Mouse (Mus musculus): Measurements from ENCODE around the gene Cbr2. TPM values are rescaled to one million over a fixed set of nuclear protein-coding genes. Genes with fewer than 3 reads are reported as not detected.

The Cbr2 gene
- polyA plus RNA-seq, 1 experiment from 2014 or later: 0.32 TPM

DNA sequence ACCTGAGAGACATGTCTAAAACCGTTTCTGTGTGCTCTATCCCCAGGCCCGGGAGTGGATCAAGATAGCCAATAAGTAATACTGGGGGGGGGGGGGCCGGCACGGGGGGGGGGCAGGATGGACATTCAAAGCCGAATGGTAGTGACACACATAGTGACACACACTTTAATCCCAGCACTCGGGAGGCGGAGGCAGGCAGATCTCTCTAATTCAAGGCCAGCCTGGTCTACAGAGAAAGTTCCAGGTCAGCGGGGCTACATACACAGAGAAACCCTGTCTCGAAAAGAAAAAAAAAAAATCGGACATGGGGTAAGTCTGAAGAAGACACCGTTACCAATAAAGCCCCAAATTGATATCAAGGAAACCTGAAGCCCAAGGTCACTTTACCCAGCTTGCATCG is 4.3 kb downstream of the Cbr2 start:
- Histone ChIP-seq H3K4me3 (ENCODE audit: low read depth, low read length) (no peak overlapping the region), H3K9ac (ENCODE audit: low read depth, low read length) (no peak overlapping the region), H3K4me1 (replicated peaks; ENCODE audit: control insufficient read depth, insufficient read depth, low read length) (peaks cover 7% of the 10 kb centered on the region; the same call in 1 of the 2 replicates), H3K4me2 (peak overlapping the region; percentile 92; the same call in 1 of the 2 replicates), H3K36me3 (ENCODE audit: control insufficient read depth, insufficient read depth, low read length) (no peaks in the 10 kb centered on the region), H3K9me3 (ENCODE audit: control insufficient read depth, low read length) (no peaks in the 10 kb centered on the region), H3K27me3 (replicated peaks; ENCODE audit: control insufficient read depth, insufficient read depth, low read length) (peaks cover 12% of the 10 kb centered on the region), H3K27ac (ENCODE audit: low read depth, low read length) (no peak overlapping the region)
- ATAC-seq (replicated peaks; ENCODE audit: low FRiP score): no peak
- 58% methylated on average over 12 of the region's 12 CpGs for WGBS
- no peak for DNase-seq (ENCODE audit: low spot score)

GRCm38 (mm10) chr11:120727169-120727527 is 4.8 kb downstream of the Cbr2 start, which contains the start of gene Dcxr:
TSS of gene Dcxr (minus strand) at chr11:120727281.
- Histone ChIP-seq H3K9me3 (ENCODE audit: control insufficient read depth, low read length) (no peaks in the 10 kb centered on the region), H3K4me2 (peak within 1 kb of the TSS; percentile 92), H3K27ac (ENCODE audit: low read depth, low read length) (0 out of 2 replicates have a peak within 1 kb of the TSS, but pooled peaks have one; percentile 22), H3K27me3 (replicated peaks; ENCODE audit: control insufficient read depth, insufficient read depth, low read length) (peaks cover 16% of the 10 kb centered on the region), H3K4me1 (replicated peaks; ENCODE audit: control insufficient read depth, insufficient read depth, low read length) (peaks cover 9% of the 10 kb centered on the region; the same call in 1 of the 2 replicates), H3K4me3 (ENCODE audit: low read depth, low read length) (peak within 1 kb of the TSS; percentile 63), H3K9ac (ENCODE audit: low read depth, low read length) (peak within 1 kb of the TSS; percentile 65), H3K36me3 (ENCODE audit: control insufficient read depth, insufficient read depth, low read length) (no peaks in the 10 kb centered on the region)
- DNase-seq (ENCODE audit: low spot score): peak; percentile 85
- peak; percentile 91 for ATAC-seq (replicated peaks; ENCODE audit: low FRiP score)
- WGBS: under 1% methylated on average over 14 of the region's 14 CpGs

GRCm38 (mm10) chr11:120726243-120727168 is 5.4 kb downstream of the Cbr2 start:
- H3K27me3 ChIP-seq (replicated peaks; ENCODE audit: control insufficient read depth, insufficient read depth, low read length): peaks cover 23% of the 10 kb centered on the region
- 22% methylated on average over 35 of the region's 36 CpGs for WGBS
- H3K4me1 ChIP-seq (replicated peaks; ENCODE audit: control insufficient read depth, insufficient read depth, low read length): peaks cover 16% of the 10 kb centered on the region
- peak overlapping the region; percentile 65 for H3K9ac ChIP-seq (ENCODE audit: low read depth, low read length)
- no peaks in the 10 kb centered on the region for H3K9me3 ChIP-seq (ENCODE audit: control insufficient read depth, low read length)
- H3K4me2 ChIP-seq: peak overlapping the region; percentile 92
- H3K4me3 ChIP-seq (ENCODE audit: low read depth, low read length): peak overlapping the region; percentile 63
- DNase-seq (ENCODE audit: low spot score) (no peak), ATAC-seq (replicated peaks; ENCODE audit: low FRiP score) (peak; percentile 68)
- 0 out of 2 replicates have a peak overlapping the region, but pooled peaks have one; percentile 22 for H3K27ac ChIP-seq (ENCODE audit: low read depth, low read length)
- no peaks in the 10 kb centered on the region for H3K36me3 ChIP-seq (ENCODE audit: control insufficient read depth, insufficient read depth, low read length)

- Histone ChIP-seq H3K4me3 (ENCODE audit: low read depth, low read length) (no peak overlapping the region), H3K4me2 (no peak overlapping the region), H3K27me3 (replicated peaks; ENCODE audit: control insufficient read depth, insufficient read depth, low read length) (peaks cover 26% of the 10 kb centered on the region), H3K36me3 (ENCODE audit: control insufficient read depth, insufficient read depth, low read length) (peaks cover 5% of the 10 kb centered on the region; the same call in 1 of the 2 replicates), H3K4me1 (replicated peaks; ENCODE audit: control insufficient read depth, insufficient read depth, low read length) (peaks cover 21% of the 10 kb centered on the region), H3K27ac (ENCODE audit: low read depth, low read length) (no peak overlapping the region), H3K9me3 (ENCODE audit: control insufficient read depth, low read length) (no peaks in the 10 kb centered on the region), H3K9ac (ENCODE audit: low read depth, low read length) (no peak overlapping the region)
- ATAC-seq (replicated peaks; ENCODE audit: low FRiP score) (no peak), DNase-seq (ENCODE audit: low spot score) (no peak)
- 84% methylated on average over 7 of the region's 7 CpGs for WGBS
These were observed 8.4 kb downstream of the Cbr2 start for GRCm38 (mm10) chr11:120723509-120723908.

- DNase-seq (ENCODE audit: low spot score): no peak
- Histone ChIP-seq H3K27me3 (replicated peaks; ENCODE audit: control insufficient read depth, insufficient read depth, low read length) (peaks cover 26% of the 10 kb centered on the region), H3K36me3 (ENCODE audit: control insufficient read depth, insufficient read depth, low read length) (peaks cover 5% of the 10 kb centered on the region), H3K9ac (ENCODE audit: low read depth, low read length) (no peak overlapping the region), H3K27ac (ENCODE audit: low read depth, low read length) (no peak overlapping the region), H3K4me3 (ENCODE audit: low read depth, low read length) (no peak overlapping the region), H3K4me2 (peak overlapping the region; percentile 99; the same call in 1 of the 2 replicates), H3K4me1 (replicated peaks; ENCODE audit: control insufficient read depth, insufficient read depth, low read length) (peaks cover 21% of the 10 kb centered on the region), H3K9me3 (ENCODE audit: control insufficient read depth, low read length) (no peaks in the 10 kb centered on the region)
- WGBS: 85% methylated on average over 11 of the region's 11 CpGs
- no peak for ATAC-seq (replicated peaks; ENCODE audit: low FRiP score)
These were observed 9.0 kb downstream of the Cbr2 start for GRCm38 (mm10) chr11:120722761-120723382.

GRCm38 (mm10) chr11:120722067-120722630 is 9.8 kb downstream of the Cbr2 start:
- peaks cover 11% of the 10 kb centered on the region for H3K36me3 ChIP-seq (ENCODE audit: control insufficient read depth, insufficient read depth, low read length)
- peaks cover 26% of the 10 kb centered on the region for H3K27me3 ChIP-seq (replicated peaks; ENCODE audit: control insufficient read depth, insufficient read depth, low read length)
- H3K4me2 ChIP-seq: peak overlapping the region; percentile 99
- peaks cover 21% of the 10 kb centered on the region for H3K4me1 ChIP-seq (replicated peaks; ENCODE audit: control insufficient read depth, insufficient read depth, low read length)
- H3K9ac ChIP-seq (ENCODE audit: low read depth, low read length): peak overlapping the region; percentile 57
- no peak overlapping the region for H3K27ac ChIP-seq (ENCODE audit: low read depth, low read length)
- no peak for DNase-seq (ENCODE audit: low spot score)
- peak overlapping the region; percentile 62 for H3K4me3 ChIP-seq (ENCODE audit: low read depth, low read length)
- WGBS: 23% methylated on average over 21 of the region's 21 CpGs
- ATAC-seq (replicated peaks; ENCODE audit: low FRiP score): no peak
- H3K9me3 ChIP-seq (ENCODE audit: control insufficient read depth, low read length): no peaks in the 10 kb centered on the region

GRCm38 (mm10) chr11:120721124-120722066 is 10.5 kb downstream of the Cbr2 start, which contains the start of gene Rac3:
TSS of gene Rac3 (plus strand) at chr11:120721470.
- DNase-seq (ENCODE audit: low spot score) (peak; percentile 71), ATAC-seq (replicated peaks; ENCODE audit: low FRiP score) (peak; percentile 57)
- Histone ChIP-seq H3K4me3 (ENCODE audit: low read depth, low read length) (peak within 1 kb of the TSS; percentile 62), H3K36me3 (ENCODE audit: control insufficient read depth, insufficient read depth, low read length) (peaks cover 17% of the 10 kb centered on the region), H3K27me3 (replicated peaks; ENCODE audit: control insufficient read depth, insufficient read depth, low read length) (peaks cover 26% of the 10 kb centered on the region), H3K4me1 (replicated peaks; ENCODE audit: control insufficient read depth, insufficient read depth, low read length) (peaks cover 21% of the 10 kb centered on the region), H3K9me3 (ENCODE audit: control insufficient read depth, low read length) (no peaks in the 10 kb centered on the region), H3K4me2 (peak within 1 kb of the TSS; percentile 99), H3K27ac (ENCODE audit: low read depth, low read length) (no peak within 1 kb of the TSS), H3K9ac (ENCODE audit: low read depth, low read length) (peak within 1 kb of the TSS; percentile 57)
- WGBS: under 1% methylated on average over 89 of the region's 90 CpGs

All from liver, embryonic 11.5 days (tissue).